Mouse (Mus musculus) C2C12 (cell line): ENCODE measurements around the gene Prkrip1. TPM values are rescaled to one million over a fixed set of nuclear protein-coding genes. Genes with fewer than 3 reads are reported as not detected.

Source experiments
- H3K27me3 ChIP-seq: one replicate; pipeline ENCODE4 v1.6.1; 2011; ENCODE audit not compliant: control insufficient read depth, insufficient read depth, insufficient read length
- H3K36me3 ChIP-seq: one replicate; pipeline ENCODE4 v1.6.1; 2011; ENCODE audit not compliant: control insufficient read depth, insufficient read depth
- H3K4me3 ChIP-seq: one replicate; pipeline ENCODE4 v1.5.1; 2011; ENCODE audit warnings: mild to moderate bottlenecking, control low read depth; ENCODE audit not compliant: poor library complexity, insufficient read depth, severe bottlenecking
- H3K79me2 ChIP-seq: one replicate; pipeline ENCODE4 v1.6.1; 2011; ENCODE audit not compliant: control insufficient read depth, insufficient read depth
- H3K79me3 ChIP-seq: one replicate; pipeline ENCODE4 v1.6.1; 2011; ENCODE audit warnings: low read depth, control low read depth
- H3ac ChIP-seq: one replicate; pipeline ENCODE3; 2011; ENCODE audit warnings: low read depth; ENCODE audit not compliant: control insufficient read depth, insufficient read length
- CEBPB ChIP-seq: IDR thresholded peaks from one replicate; pipeline ENCODE4 v1.6.1; 2011; ENCODE audit warnings: low read depth, mild to moderate bottlenecking, control low read depth, moderate library complexity
- CTCF ChIP-seq: IDR thresholded peaks from one replicate; pipeline ENCODE4 v1.5.1; 2011; ENCODE audit not compliant: control insufficient read depth, insufficient read depth, insufficient read length
- FOSL1 ChIP-seq: IDR thresholded peaks from one replicate; pipeline ENCODE4 v1.8.0; 2011; ENCODE audit warnings: mild to moderate bottlenecking, low read length; ENCODE audit not compliant: poor library complexity, insufficient read depth, severe bottlenecking
- MAX ChIP-seq: IDR thresholded peaks from one replicate; pipeline ENCODE4 v1.6.1; 2011; ENCODE audit warnings: mild to moderate bottlenecking, control low read depth
- MYOD1 ChIP-seq: IDR thresholded peaks from one replicate; pipeline ENCODE4 v1.6.1; 2011; ENCODE audit warnings: low read depth; ENCODE audit not compliant: control insufficient read depth, insufficient read length
- MYOG ChIP-seq: IDR thresholded peaks from one replicate; pipeline ENCODE4 v1.6.1; 2011; ENCODE audit not compliant: control insufficient read depth, insufficient read length; ENCODE audit errors: extremely low read depth
- USF1 ChIP-seq: IDR thresholded peaks from one replicate; pipeline ENCODE4 v1.6.1; 2011; ENCODE audit warnings: low read depth, mild to moderate bottlenecking, control low read depth, moderate library complexity
- polyA plus RNA-seq: library from polyadenylated mRNA; unstranded; fragments of >200 nt; fragmentation: generic; extraction: Trizol; gene quantifications from one replicate; pipeline ENCODE4 v1.2.1, GENCODE M21; 2012; ENCODE audit warnings: missing spikeins

The Prkrip1 gene
- polyA plus RNA-seq, 1 experiment, result 53.5 TPM

DNA sequence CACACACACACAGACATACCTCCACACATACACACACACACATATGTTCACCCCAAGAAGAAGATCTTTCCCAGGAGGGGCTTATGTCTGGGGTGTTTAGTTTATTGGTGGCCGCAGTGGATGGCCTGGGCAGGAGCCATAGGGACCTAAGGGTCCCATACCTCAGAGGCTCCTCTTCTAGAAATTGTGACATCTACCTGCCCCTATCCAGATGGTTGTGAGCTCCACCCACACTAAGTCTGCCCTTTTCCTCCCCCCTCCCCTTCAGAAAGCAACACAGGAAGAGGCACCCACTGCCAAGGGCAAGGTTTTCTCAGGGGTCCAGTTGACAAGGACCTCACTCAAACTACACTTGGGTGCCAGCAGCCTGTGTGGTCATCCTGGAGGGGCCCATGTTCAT, 51.8 kb downstream of the Prkrip1 start:
- peaks cover 2% of the 10 kb centered on the region for H3K36me3 ChIP-seq
- no peak overlapping the region for H3ac ChIP-seq
- H3K27me3 ChIP-seq, result no peaks in the 10 kb centered on the region
- H3K79me2 ChIP-seq, result no peaks in the 10 kb centered on the region
- TF ChIP-seq MYOD1, result no peak
- no peak for TF ChIP-seq FOSL1
- no peak overlapping the region for H3K4me3 ChIP-seq
- H3K79me3 ChIP-seq, result no peaks in the 10 kb centered on the region

GRCm38 (mm10) chr5:136144606-136145430, 53.9 kb downstream of the Prkrip1 start:
- peaks cover 19% of the 10 kb centered on the region for H3K36me3 ChIP-seq
- H3K27me3 ChIP-seq, result no peaks in the 10 kb centered on the region
- no peaks in the 10 kb centered on the region for H3K79me2 ChIP-seq
- no peak overlapping the region for H3ac ChIP-seq
- H3K4me3 ChIP-seq, result no peak overlapping the region
- no peaks in the 10 kb centered on the region for H3K79me3 ChIP-seq
- TF ChIP-seq CTCF, result no peak
- no peak for TF ChIP-seq USF1
- no peak for TF ChIP-seq MYOD1
- no peak for TF ChIP-seq CEBPB
- TF ChIP-seq FOSL1, result no peak
- TF ChIP-seq MYOG, result no peak
- no peak for TF ChIP-seq MAX

GRCm38 (mm10) chr5:136143161-136143755, 55.5 kb downstream of the Prkrip1 start:
- H3K27me3 ChIP-seq, result no peaks in the 10 kb centered on the region
- H3K36me3 ChIP-seq, result peaks cover 33% of the 10 kb centered on the region
- no peak for TF ChIP-seq MYOG
- TF ChIP-seq MAX, result no peak
- no peak for TF ChIP-seq CTCF
- TF ChIP-seq CEBPB, result no peak
- no peak for TF ChIP-seq MYOD1
- TF ChIP-seq FOSL1, result no peak
- no peak for TF ChIP-seq USF1
- H3ac ChIP-seq, result no peak overlapping the region
- no peak overlapping the region for H3K4me3 ChIP-seq
- H3K79me3 ChIP-seq, result peaks cover 2% of the 10 kb centered on the region
- peaks cover 7% of the 10 kb centered on the region for H3K79me2 ChIP-seq

GRCm38 (mm10) chr5:136142746-136143145, 56.0 kb downstream of the Prkrip1 start:
- no peak overlapping the region for H3ac ChIP-seq
- H3K27me3 ChIP-seq, result no peaks in the 10 kb centered on the region
- no peak for TF ChIP-seq FOSL1
- no peak for TF ChIP-seq CEBPB
- no peak for TF ChIP-seq CTCF
- TF ChIP-seq MYOG, result no peak
- no peak for TF ChIP-seq USF1
- TF ChIP-seq MAX, result no peak
- TF ChIP-seq MYOD1, result no peak

DNA sequence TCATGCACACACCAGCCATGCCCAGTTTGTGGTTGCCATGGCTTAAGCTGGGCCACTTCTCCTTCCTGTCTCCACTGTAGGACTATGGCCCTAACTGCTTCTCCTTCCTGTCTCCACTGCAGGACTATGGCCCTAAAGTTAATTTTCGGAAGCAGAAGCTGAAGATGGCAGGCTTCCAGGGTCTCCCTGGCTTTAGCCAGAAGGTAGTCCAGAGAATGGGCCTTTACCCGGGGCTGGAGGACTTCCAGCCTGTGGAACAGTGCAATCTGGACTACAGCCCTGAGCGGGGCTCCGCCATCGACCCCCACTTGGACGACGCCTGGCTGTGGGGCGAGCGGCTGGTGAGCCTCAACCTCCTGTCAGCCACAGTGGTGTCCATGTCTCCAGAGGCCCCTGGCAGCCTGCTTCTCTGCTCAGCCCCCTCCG, 58.7 kb downstream of the Prkrip1 start:
- H3K27me3 ChIP-seq, result no peaks in the 10 kb centered on the region
- H3K79me2 ChIP-seq, result peaks cover 35% of the 10 kb centered on the region
- H3K36me3 ChIP-seq, result peaks cover 35% of the 10 kb centered on the region
- no peak overlapping the region for H3ac ChIP-seq
- H3K4me3 ChIP-seq, result no peak overlapping the region
- TF ChIP-seq FOSL1 (no peak), USF1 (no peak), MAX (no peak), MYOG (no peak), MYOD1 (no peak), CEBPB (no peak), CTCF (no peak)
- H3K79me3 ChIP-seq, result peaks cover 7% of the 10 kb centered on the region

More at GRCm38 (mm10) chr5:136142746-136143145, 56.0 kb downstream of the Prkrip1 start:
- peaks cover 35% of the 10 kb centered on the region for H3K36me3 ChIP-seq
- peaks cover 2% of the 10 kb centered on the region for H3K79me3 ChIP-seq
- H3K4me3 ChIP-seq, result no peak overlapping the region
- peaks cover 11% of the 10 kb centered on the region for H3K79me2 ChIP-seq
